Mouse (Mus musculus) limb, embryonic 12.5 days (tissue): ENCODE measurements around the gene Pttg1ip. TPM values are rescaled to one million over a fixed set of nuclear protein-coding genes. Genes with fewer than 3 reads are reported as not detected.

ENCODE experiments used
- ATAC-seq: fragments of 200-750 bp; cut with Nextera tagmentation; 2 replicates; pipeline ENCODE4 v1.8.0; 2017; ENCODE audit warnings: low read depth, moderate TSS enrichment; ENCODE audit not compliant: insufficient number of reproducible peaks, insufficient read depth, low FRiP score, low TSS enrichment
- H3K27ac ChIP-seq: fragments of 300-500 bp; sonication (generic); 2 replicates; pipeline ENCODE4 v1.5.1; 2016; ENCODE audit warnings: mild to moderate bottlenecking, moderate library complexity
- H3K27me3 ChIP-seq: fragments of 300-500 bp; sonication (generic); 2 replicates; pipeline ENCODE4 v1.6.1; 2016; ENCODE audit warnings: mild to moderate bottlenecking, moderate library complexity
- H3K36me3 ChIP-seq: fragments of 300-500 bp; sonication (generic); 2 replicates; pipeline ENCODE4 v1.6.1; 2016; ENCODE audit warnings: mild to moderate bottlenecking, moderate library complexity
- H3K4me1 ChIP-seq: fragments of 300-500 bp; sonication (generic); replicated peaks from 2 replicates; pipeline ENCODE4 v1.6.1; 2016
- H3K4me2 ChIP-seq: fragments of 300-500 bp; sonication (generic); 2 replicates; pipeline ENCODE4 v1.6.1; 2016; ENCODE audit warnings: mild to moderate bottlenecking, moderate library complexity
- H3K4me3 ChIP-seq: fragments of 300-500 bp; sonication (generic); replicated peaks from 2 replicates; pipeline ENCODE4 v1.5.1; 2016; ENCODE audit warnings: mild to moderate bottlenecking
- H3K9ac ChIP-seq: fragments of 300-500 bp; sonication (generic); replicated peaks from 2 replicates; pipeline ENCODE4 v1.6.1; 2016; ENCODE audit warnings: mild to moderate bottlenecking, moderate library complexity
- H3K9me3 ChIP-seq: fragments of 300-500 bp; sonication (generic); 2 replicates; pipeline ENCODE4 v1.6.1; 2016; ENCODE audit warnings: mild to moderate bottlenecking, moderate library complexity
- WGBS: fragments of 180-500 bp; shearing (Covaris S2); methylation state at CpG from one replicate; pipeline ENCODE4 v1.1.7; 2016; 5-methylcytosine and 5-hydroxymethylcytosine counted together
- polyA plus RNA-seq: library from polyadenylated mRNA; unstranded; fragments of >200 nt; fragmentation: Nextera tagmentation; extraction: Ambion mirVana; gene quantifications from 2 replicates; pipeline ENCODE4 v1.2.1, GENCODE M21; 2016

Pttg1ip gene
- polyA plus RNA-seq, 1 experiment from 2014 or later = 83.6 TPM

GRCm38 (mm10) chr10:77607441-77607840 is 25.9 kb downstream of the Pttg1ip start:
- peaks cover 45% of the 10 kb centered on the region for H3K36me3 ChIP-seq
- H3K4me2 ChIP-seq = peak overlapping the region; percentile 85

GRCm38 (mm10) chr10:77608589-77608988 is 27.1 kb downstream of the Pttg1ip start:
- Histone ChIP-seq H3K36me3 (peaks cover 57% of the 10 kb centered on the region), H3K4me1 (peaks cover 12% of the 10 kb centered on the region), H3K9me3 (0 out of 2 replicates have a peak, but pooled peaks cover 7% of the 10 kb centered on the region), H3K4me3 (no peak overlapping the region), H3K27me3 (no peaks in the 10 kb centered on the region), H3K27ac (no peak overlapping the region), H3K4me2 (no peak overlapping the region), H3K9ac (no peak overlapping the region)
- ATAC-seq = no peak
- WGBS = 95% methylated on average over 8 of the region's 8 CpGs

More at GRCm38 (mm10) chr10:77607441-77607840, 25.9 kb downstream of the Pttg1ip start:
- no peak overlapping the region for H3K27ac ChIP-seq
- H3K4me1 ChIP-seq = peaks cover 12% of the 10 kb centered on the region
- H3K27me3 ChIP-seq = no peaks in the 10 kb centered on the region
- H3K9ac ChIP-seq = no peak overlapping the region
- peak overlapping the region; percentile 60 for H3K4me3 ChIP-seq
- no peak for ATAC-seq
- 0 out of 2 replicates have a peak, but pooled peaks cover 7% of the 10 kb centered on the region for H3K9me3 ChIP-seq
- 72% methylated on average over 5 of the region's 5 CpGs for WGBS

- 88% methylated on average over 8 of the region's 8 CpGs for WGBS
- Histone ChIP-seq H3K36me3 (peaks cover 75% of the 10 kb centered on the region), H3K9me3 (no peaks in the 10 kb centered on the region), H3K9ac (no peak overlapping the region), H3K27me3 (no peaks in the 10 kb centered on the region), H3K4me2 (no peak overlapping the region), H3K27ac (no peak overlapping the region), H3K4me1 (peaks cover 12% of the 10 kb centered on the region), H3K4me3 (no peak overlapping the region)
- no peak for ATAC-seq
Observed at GRCm38 (mm10) chr10:77610221-77610961, 28.9 kb downstream of the Pttg1ip start.

- Histone ChIP-seq H3K36me3 (peaks cover 97% of the 10 kb centered on the region), H3K27ac (no peak overlapping the region), H3K4me2 (no peak overlapping the region), H3K9ac (no peak overlapping the region), H3K4me3 (no peak overlapping the region), H3K27me3 (no peaks in the 10 kb centered on the region), H3K9me3 (no peaks in the 10 kb centered on the region), H3K4me1 (no peaks in the 10 kb centered on the region)
- 90% methylated on average over 3 of the region's 3 CpGs for WGBS
- no peak for ATAC-seq
Observed at GRCm38 (mm10) chr10:77613409-77613808, 31.9 kb downstream of the Pttg1ip start.

- H3K4me2 ChIP-seq = no peak overlapping the region
- H3K9me3 ChIP-seq = no peaks in the 10 kb centered on the region
- no peak overlapping the region for H3K4me3 ChIP-seq
- no peak for ATAC-seq
- peaks cover 85% of the 10 kb centered on the region for H3K36me3 ChIP-seq
- no peaks in the 10 kb centered on the region for H3K4me1 ChIP-seq
- no peak overlapping the region for H3K27ac ChIP-seq
- 93% methylated on average over 8 of the region's 8 CpGs for WGBS
- H3K9ac ChIP-seq = no peak overlapping the region
- H3K27me3 ChIP-seq = no peaks in the 10 kb centered on the region
Observed at GRCm38 (mm10) chr10:77615647-77616046, 34.1 kb downstream of the Pttg1ip start.

- 93% methylated on average over 9 of the region's 9 CpGs for WGBS
- no peak overlapping the region for H3K27ac ChIP-seq
- H3K36me3 ChIP-seq = peaks cover 79% of the 10 kb centered on the region
- H3K4me3 ChIP-seq = no peak overlapping the region
- no peaks in the 10 kb centered on the region for H3K27me3 ChIP-seq
- no peak overlapping the region for H3K9ac ChIP-seq
- H3K4me2 ChIP-seq = no peak overlapping the region
- no peak for ATAC-seq
- H3K4me1 ChIP-seq = no peaks in the 10 kb centered on the region
- H3K9me3 ChIP-seq = no peaks in the 10 kb centered on the region
Observed at GRCm38 (mm10) chr10:77616166-77616565, 34.6 kb downstream of the Pttg1ip start.

GRCm38 (mm10) chr10:77616926-77617325 is 35.4 kb downstream of the Pttg1ip start:
- ATAC-seq = no peak
- H3K27ac ChIP-seq = no peak overlapping the region
- peaks cover 72% of the 10 kb centered on the region for H3K36me3 ChIP-seq
- WGBS = 90% methylated on average over 7 of the region's 7 CpGs
- no peak overlapping the region for H3K4me3 ChIP-seq
- H3K9ac ChIP-seq = no peak overlapping the region
- no peak overlapping the region for H3K4me2 ChIP-seq
- no peaks in the 10 kb centered on the region for H3K9me3 ChIP-seq
- no peaks in the 10 kb centered on the region for H3K27me3 ChIP-seq
- no peaks in the 10 kb centered on the region for H3K4me1 ChIP-seq

- WGBS = 80% methylated on average over 8 of the region's 8 CpGs
- H3K4me2 ChIP-seq = peak overlapping the region; percentile 67
- H3K27me3 ChIP-seq = no peaks in the 10 kb centered on the region
- H3K4me1 ChIP-seq = peaks cover 20% of the 10 kb centered on the region
- ATAC-seq = peak; percentile 11; the same call in 1 of the 2 replicates
- H3K36me3 ChIP-seq = peaks cover 33% of the 10 kb centered on the region
- peak overlapping the region; percentile 83 for H3K27ac ChIP-seq
- H3K9me3 ChIP-seq = no peaks in the 10 kb centered on the region
- H3K9ac ChIP-seq = peak overlapping the region; percentile 96; the same call in 1 of the 2 replicates
- peak overlapping the region; percentile 95 for H3K4me3 ChIP-seq
Observed at GRCm38 (mm10) chr10:77621546-77621945, 40.0 kb downstream of the Pttg1ip start.

GRCm38 (mm10) chr10:77622055-77622988 is 40.8 kb downstream of the Pttg1ip start, which contains the start of gene Ube2g2:
TSS of gene Ube2g2 (plus strand) at chr10:77622275.
- H3K9ac ChIP-seq = peak within 1 kb of the TSS; percentile 96
- H3K36me3 ChIP-seq = peaks cover 28% of the 10 kb centered on the region
- peaks cover 20% of the 10 kb centered on the region for H3K4me1 ChIP-seq
- H3K4me2 ChIP-seq = peak within 1 kb of the TSS; percentile 67
- no peaks in the 10 kb centered on the region for H3K9me3 ChIP-seq
- H3K27me3 ChIP-seq = no peaks in the 10 kb centered on the region
- peak within 1 kb of the TSS; percentile 83 for H3K27ac ChIP-seq
- under 1% methylated on average over 96 of the region's 96 CpGs for WGBS
- peak; percentile 82 for ATAC-seq
- H3K4me3 ChIP-seq = peak within 1 kb of the TSS; percentile 95

- Histone ChIP-seq H3K9me3 (no peaks in the 10 kb centered on the region), H3K36me3 (peaks cover 21% of the 10 kb centered on the region), H3K4me3 (peak overlapping the region; percentile 95), H3K4me2 (peak overlapping the region; percentile 67), H3K4me1 (peaks cover 20% of the 10 kb centered on the region), H3K27ac (0 out of 2 replicates have a peak overlapping the region, but pooled peaks have one; percentile 83), H3K27me3 (no peaks in the 10 kb centered on the region), H3K9ac (peak overlapping the region; percentile 96)
- 14% methylated on average over 8 of the region's 8 CpGs for WGBS
- no peak for ATAC-seq
Observed at GRCm38 (mm10) chr10:77623069-77623492, 41.6 kb downstream of the Pttg1ip start.
